Mouse (Mus musculus) spleen, embryonic (tissue): ENCODE results near the gene Slc36a4.

Experiments used
- CTCF ChIA-PET: fragments of 350-600 bp; sonication (Branson Sonifier 250); formaldehyde crosslinking; loops from one replicate; lab custom pipeline; 2022; lab: Charles Lee

The Slc36a4 gene

GRCm38 (mm10) chr9:15709599-15710381, at the start of gene Slc36a4:
TSS of gene Slc36a4 (plus strand) at chr9:15709738.
- CTCF ChIA-PET = no interaction called here

- CTCF ChIA-PET = no interaction called here
Measured at GRCm38 (mm10) chr9:15664606-15665005, 44.9 kb upstream of the Slc36a4 start.

DNA sequence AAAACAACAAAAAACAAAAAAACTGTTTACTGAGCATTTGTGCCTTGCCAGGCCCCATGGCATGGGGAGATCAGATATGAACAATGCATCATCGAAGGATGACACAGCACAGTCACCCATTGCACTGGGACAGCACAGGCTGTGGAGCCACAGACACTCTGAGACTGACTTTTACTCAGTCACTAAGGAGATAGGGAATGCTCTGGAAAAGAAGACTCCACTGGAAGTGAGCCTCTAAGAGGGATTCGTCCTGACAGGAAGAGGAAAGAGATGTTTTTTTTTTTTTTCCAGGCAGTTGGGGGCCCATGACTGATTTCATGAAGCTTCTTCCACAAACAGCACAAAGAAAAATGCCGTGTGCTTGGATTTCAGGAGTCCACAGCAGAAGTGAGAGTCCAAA, 40.1 kb upstream of the Slc36a4 start:
- CTCF ChIA-PET = no interaction called here

- CTCF ChIA-PET = no interaction called here
Measured at GRCm38 (mm10) chr9:15670002-15670527, 39.5 kb upstream of the Slc36a4 start.

- CTCF ChIA-PET = no interaction called here
Measured at GRCm38 (mm10) chr9:15672251-15672650, 37.3 kb upstream of the Slc36a4 start.

- CTCF ChIA-PET = interaction anchor here (0.6 kb wide), 1 partner anchor 20 kb away, joined by 3 read pairs; no protein-coding TSS in a partner anchor
Measured at GRCm38 (mm10) chr9:15681855-15682466, 27.6 kb upstream of the Slc36a4 start.

DNA sequence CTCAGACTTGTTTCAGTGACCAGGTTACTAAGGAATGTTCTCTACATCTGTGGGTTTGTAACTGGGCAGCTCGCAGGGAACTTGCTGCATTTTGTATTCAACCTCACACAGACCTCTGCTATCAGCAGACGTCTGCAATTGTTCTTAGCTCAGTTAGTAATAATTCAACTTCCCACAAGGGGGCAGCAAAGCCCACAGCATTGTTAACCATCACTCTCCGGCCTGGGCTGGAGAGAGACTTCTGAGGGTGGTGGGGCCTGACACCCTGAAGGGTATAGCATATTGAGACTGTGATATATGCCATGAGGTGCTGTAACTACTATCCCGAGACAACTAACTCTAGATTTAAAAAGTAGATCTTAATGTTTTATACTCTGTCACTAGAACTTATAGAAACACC, 24.3 kb upstream of the Slc36a4 start:
- CTCF ChIA-PET = no interaction called here

DNA sequence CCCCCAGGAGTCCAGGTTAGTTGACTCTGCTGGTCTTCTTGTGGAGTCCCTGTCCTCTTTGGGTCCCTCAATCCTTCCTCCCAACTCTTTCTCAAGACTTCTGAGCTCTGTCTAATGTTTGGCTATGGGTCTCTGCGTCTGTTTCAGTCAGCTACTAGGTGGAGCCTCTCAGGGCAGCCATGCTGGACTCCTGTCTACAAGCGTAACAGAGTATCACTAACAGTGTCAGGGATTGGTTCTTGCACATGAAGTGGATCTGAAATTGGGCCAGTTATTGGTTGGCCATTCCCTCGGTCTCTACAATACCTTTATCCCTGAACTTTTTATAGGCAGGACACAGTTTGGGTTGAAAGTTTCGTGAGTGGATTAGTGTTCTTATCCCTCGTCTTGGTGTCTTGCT, 22.2 kb upstream of the Slc36a4 start:
- CTCF ChIA-PET = no interaction called here

GRCm38 (mm10) chr9:15693847-15694246, 15.7 kb upstream of the Slc36a4 start:
- CTCF ChIA-PET = no interaction called here

DNA sequence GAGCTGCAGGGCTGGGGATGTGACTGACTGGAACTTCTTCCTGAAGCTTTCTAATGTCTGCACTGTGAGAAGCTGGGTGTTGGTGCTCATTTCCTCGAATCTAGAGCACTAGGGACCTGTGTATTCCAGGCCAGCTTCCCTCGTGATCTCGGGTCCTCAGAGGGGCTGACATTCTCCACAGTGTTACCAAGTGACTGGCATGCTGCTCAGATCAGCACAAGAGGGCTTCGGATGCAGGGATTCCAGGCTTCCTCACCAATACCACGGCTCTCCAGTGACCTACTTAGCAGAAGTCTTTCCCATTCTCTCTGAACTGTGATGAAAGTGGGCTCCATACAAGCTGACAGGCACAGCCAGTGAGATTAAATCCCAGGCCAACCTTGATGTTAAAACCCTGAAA, 14.5 kb upstream of the Slc36a4 start:
- CTCF ChIA-PET = no interaction called here

DNA sequence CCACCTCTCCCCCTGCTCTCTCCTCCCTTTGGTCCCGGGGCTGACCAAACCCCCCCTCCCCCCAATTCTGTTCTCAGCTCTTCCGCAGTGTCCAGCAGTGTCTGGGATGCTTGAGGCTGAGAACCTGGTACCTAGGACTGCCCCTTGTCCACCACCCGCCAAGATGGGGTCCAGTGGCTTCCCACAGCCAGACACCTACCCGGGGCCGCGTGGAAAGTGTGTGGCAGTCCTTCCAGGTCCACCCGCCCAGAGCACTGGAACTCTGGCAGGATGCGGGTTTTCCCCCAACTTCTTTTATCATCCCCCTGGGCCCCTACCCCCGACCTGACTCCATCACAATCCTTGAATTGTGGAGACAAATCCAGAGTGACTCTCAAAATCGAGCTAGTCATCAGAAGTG, 3.8 kb upstream of the Slc36a4 start:
- CTCF ChIA-PET = interaction anchor here (0.6 kb wide), 2 partner anchors 174 to 651 kb away, joined by 3 read pairs; no protein-coding TSS in a partner anchor

GRCm38 (mm10) chr9:15708979-15709598, 449 bp upstream of the Slc36a4 start:
- CTCF ChIA-PET = interaction anchor here (0.6 kb wide), 1 partner anchor 201 kb away, joined by 5 read pairs; no protein-coding TSS in a partner anchor

DNA sequence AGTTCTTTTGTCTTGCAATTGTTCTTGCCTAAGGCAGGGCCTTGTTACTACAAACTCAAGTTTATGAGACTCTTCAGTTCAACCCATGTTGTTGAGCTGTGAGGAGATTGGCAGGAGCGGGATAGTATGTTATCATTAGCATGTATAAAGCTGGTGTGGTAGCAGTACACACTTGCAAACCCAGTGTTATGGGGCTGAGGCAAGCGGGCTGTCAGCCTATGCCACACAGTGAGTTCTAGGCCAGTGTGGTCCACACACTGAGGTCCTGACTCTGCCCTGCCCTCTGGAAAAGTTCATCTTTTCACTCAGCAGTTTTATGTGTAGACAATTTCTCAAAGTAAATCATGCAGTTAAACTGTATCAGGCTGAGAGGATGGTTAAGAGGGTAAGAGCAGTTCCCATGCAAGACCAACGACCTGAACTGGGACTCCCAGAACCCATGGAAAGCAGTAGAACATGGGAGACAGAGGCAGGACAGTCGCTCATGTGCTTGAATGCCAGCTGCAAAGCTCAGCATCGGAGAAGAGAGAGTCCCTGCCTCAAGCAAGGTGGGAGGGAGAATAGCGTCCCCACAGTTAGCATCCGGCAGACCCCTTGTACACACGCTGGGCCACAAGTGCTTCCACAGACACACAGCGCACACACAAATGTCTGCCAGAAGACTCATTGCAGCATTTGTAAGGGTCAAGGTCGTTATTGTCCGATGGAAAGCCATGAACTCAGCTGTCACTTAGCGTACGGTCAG, 1.5 kb downstream of the Slc36a4 start:
- CTCF ChIA-PET = no interaction called here

DNA sequence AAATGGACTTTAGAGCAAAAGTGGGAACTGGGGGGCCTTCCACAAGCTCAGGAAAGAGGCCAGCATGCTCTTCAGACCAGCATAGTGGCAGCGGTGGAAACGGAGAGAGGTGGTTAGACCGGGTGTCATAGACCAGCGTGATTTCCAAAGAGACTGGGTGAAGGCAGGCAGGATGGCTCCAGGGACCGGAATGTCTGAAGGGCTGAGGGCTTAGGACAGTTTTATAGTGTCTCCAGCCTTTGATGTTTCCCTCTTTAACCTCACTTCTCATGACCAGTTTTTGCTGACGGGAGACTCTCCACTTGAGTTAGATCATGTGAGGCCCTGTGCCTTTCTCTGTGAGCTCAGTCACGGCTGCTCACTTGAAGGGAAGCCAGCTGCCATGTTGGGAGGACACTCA, 2.1 kb downstream of the Slc36a4 start:
- CTCF ChIA-PET = no interaction called here

- CTCF ChIA-PET = no interaction called here
Measured at GRCm38 (mm10) chr9:15714792-15715191, 5.3 kb downstream of the Slc36a4 start.

DNA sequence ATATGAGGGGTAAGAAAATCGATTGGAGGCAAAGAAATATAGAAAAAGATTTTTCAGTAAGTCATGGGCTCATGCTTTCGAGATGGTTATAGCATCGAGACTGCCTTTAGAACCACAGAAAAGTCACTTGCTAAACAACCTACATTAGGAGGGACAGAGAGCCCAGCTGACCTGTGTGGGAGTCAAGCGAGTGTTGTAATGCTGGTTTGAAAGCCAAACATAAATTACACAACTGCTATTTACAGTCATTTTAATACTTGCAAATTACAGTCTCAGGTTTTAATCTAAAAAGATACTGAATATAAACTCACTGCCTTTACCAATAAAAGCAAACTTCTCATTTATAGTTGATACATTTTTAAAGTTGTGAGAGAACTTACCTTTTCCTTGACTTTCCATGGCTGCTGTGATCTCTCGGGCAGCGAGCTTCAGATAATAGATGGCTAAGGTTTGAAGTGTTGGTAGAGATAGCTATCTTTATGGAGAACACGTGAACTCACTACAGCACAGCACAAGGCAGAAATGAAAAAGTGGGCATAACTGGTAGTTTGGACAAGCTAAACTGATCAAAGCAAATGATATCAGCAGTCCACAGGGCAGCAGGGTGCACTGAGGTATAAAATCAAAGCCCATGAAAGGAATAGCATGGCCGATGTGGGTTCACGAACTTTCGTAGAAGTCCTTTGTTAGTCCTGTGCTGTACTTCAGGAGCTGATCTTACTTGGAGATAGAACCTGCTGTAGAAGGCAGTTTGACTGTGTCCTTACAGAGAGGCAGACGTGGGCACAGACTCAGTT, 5.9 kb downstream of the Slc36a4 start:
- CTCF ChIA-PET = no interaction called here

DNA sequence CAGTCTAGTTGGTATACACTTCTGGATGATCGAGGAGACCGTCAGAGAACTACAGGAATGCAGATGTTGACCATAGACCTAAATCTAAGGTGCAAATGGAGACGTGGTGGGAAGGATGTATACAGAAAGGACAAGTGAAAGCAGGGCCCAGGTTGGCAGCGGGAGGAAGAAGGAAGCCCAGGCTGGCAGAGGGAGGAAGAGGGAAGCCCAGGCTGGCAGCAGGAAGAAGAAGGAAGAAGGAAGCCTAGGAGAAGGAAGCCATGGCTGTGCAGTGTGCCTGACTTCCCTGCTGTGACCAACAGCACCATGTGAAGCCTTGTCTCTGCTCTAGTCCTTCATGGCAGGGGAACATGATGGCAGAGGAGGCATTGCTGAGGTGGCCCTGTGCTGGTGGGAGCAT, 7.8 kb downstream of the Slc36a4 start:
- CTCF ChIA-PET = no interaction called here

GRCm38 (mm10) chr9:15718295-15718694, 8.8 kb downstream of the Slc36a4 start:
- CTCF ChIA-PET = no interaction called here

DNA sequence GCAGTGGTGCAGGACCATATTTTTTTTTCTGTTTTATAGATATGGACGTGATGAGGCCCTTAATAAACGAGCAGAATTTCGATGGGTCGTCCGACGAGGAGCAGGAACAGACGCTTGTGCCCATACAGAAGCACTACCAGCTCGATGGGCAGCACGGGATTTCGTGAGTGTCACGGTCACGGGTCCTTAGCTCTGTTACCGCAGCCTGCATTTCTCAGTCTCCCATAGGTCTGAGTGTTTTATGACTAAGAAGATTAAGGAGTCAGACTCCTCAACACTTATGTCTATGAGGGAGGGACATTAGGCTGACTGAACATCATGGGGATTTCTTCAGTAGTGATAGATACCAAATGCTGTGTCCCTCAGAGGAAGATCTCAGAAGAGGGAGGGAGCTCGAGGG, 10.1 kb downstream of the Slc36a4 start:
- CTCF ChIA-PET = no interaction called here

DNA sequence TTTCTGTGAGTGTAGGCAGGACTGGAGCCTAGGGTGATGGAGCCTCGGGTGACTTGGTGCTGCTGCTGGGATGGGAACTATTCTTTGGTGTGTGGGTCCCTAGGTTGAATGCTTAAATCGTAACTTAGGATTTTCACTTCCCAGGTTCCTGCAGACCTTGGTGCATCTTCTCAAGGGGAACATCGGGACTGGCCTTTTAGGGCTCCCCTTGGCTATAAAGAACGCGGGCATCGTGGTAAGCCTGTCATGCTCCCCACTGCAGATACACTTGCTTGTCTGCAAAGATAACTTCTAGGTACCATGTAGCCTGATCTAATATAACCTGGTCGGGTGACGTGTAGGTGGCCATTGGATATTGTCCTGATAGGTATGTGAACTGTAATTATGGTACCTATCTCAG, 11.0 kb downstream of the Slc36a4 start:
- CTCF ChIA-PET = no interaction called here
